Mouse (Mus musculus): ENCODE data around the gene Cck. TPM values are rescaled to one million over a fixed set of nuclear protein-coding genes. Genes with fewer than 3 reads are reported as not detected.

The Cck gene
- under 1 TPM in 1 of 2 experiments, not detected in 1; 0.63 TPM for polyA plus RNA-seq (2012; fragmentation: generic; extraction: Trizol)

DNA sequence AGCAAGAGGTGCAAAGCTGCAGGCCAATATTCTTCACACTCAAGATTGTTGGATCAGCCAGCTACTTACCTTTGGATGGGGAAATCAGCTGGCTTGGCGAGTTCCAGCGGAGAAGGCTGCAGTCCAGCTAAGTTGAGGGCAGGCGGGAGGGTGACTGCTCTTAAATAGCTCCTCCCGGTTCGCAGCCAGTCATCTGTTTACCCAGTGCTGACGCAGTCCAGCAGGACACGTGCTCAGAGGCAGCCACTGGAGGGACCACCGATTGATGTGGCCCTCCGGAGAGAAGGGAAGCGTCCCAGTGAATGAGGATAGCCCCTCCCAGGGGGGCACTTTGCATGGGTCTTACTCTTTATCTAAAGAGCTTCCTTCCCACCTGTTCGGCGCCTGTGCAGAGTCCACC lies at the start of gene Cck:
Cck (minus strand) TSS at position 166 of the 400 bp plus-strand sequence.

Other genes starting within 250 kb of the Cck start
- 1 to 10 TPM; 7.4 to 8.1 TPM for gene Ulk4, start 218.5 kb downstream of the Cck start, polyA plus RNA-seq (2012; fragmentation: generic; extraction: Trizol)
- 10 to 100 TPM in 1 of 2 experiments, 1 to 10 TPM in 1; 9.1 to 31.3 TPM for gene Trak1, start 198.2 kb downstream of the Cck start, polyA plus RNA-seq (2012; fragmentation: generic; extraction: Trizol)
- gene Lyzl4, start 146.4 kb upstream of the Cck start, polyA plus RNA-seq (2012; fragmentation: generic; extraction: Trizol), result not detected
- gene Vipr1, start 147.0 kb upstream of the Cck start, polyA plus RNA-seq (2012; fragmentation: generic; extraction: Trizol), result under 1 TPM; 0.01 to 0.15 TPM
- 1 to 10 TPM; 2.2 to 6.3 TPM for gene Sec22c, start 209.8 kb upstream of the Cck start, polyA plus RNA-seq (2012; fragmentation: generic; extraction: Trizol)
- 10 to 100 TPM in 1 of 2 experiments, 1 to 10 TPM in 1; 8.8 to 31.3 TPM for gene Ss18l2, start 214.6 kb upstream of the Cck start, polyA plus RNA-seq (2012; fragmentation: generic; extraction: Trizol)
- gene Nktr, start 223.5 kb upstream of the Cck start, polyA plus RNA-seq (2012; fragmentation: generic; extraction: Trizol), result 1 to 10 TPM in 1 of 2 experiments, under 1 TPM in 1; 0.67 to 7.5 TPM

Measured in C3H10T1/2 (cell line).